Mouse (Mus musculus): ENCODE data around the gene 1190002N15Rik.

- TF ChIP-seq HCFC1 (IDR thresholded peaks at IDR 0.05; ENCODE audit: borderline replicate concordance, insufficient read depth, low read length) (no peak), ZC3H11A (IDR thresholded peaks at IDR 0.05; ENCODE audit: borderline replicate concordance, low read depth, low read length) (no peak)
Measured at GRCm38 (mm10) chr9:94556776-94557514, 19.1 kb upstream of the 1190002N15Rik start.

Measured in ES-E14 (cell line).